Mouse (Mus musculus) adipocyte (in vitro differentiated cells): ENCODE results near the gene Xrcc2.

ENCODE experiments used
- DNase-seq: peaks from one replicate; pipeline ENCODE4 v3.0.0-alpha.2; 2016; ENCODE audit warnings: low spot score

The Xrcc2 gene

DNA sequence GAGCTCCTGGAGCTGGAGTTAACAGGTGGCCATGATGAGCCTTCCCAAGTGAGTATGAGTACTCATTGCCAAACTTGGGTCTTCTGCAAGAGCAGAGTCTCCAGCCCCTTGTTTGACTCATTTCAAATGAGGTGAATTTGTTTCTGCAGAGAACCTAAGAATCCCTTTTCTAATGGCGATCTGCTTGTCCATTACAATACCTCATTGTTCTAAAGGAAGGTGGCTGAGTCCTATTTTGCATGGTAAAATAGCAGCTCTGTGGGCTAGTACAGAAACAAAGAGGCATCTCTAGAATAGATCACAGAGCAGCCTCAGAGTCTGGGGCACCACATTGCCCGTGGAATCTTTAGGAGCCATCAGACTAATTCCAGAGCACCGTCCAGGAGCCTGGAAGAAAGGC is 34.6 kb downstream of the Xrcc2 start:
- DNase-seq, result no peak

DNA sequence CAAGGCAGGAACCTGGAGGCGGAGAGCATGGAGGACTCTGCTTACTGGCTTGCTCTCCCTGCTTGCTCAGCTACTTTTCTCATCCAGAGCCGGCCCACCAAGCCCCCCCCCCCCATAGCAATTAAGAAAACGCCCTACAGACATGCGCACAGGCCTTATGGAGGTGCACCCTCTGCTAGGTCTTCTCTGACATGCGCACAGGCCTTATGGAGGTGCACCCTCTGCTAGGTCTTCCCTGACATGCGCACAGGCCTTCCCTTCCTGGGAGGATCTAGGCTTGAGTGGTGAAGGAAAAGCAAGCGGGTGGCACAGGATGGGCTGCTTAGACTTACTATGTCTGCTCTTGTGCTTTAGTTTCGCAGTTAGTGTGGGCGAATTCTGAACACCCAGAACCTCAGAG is 37.3 kb downstream of the Xrcc2 start:
- no peak for DNase-seq

DNA sequence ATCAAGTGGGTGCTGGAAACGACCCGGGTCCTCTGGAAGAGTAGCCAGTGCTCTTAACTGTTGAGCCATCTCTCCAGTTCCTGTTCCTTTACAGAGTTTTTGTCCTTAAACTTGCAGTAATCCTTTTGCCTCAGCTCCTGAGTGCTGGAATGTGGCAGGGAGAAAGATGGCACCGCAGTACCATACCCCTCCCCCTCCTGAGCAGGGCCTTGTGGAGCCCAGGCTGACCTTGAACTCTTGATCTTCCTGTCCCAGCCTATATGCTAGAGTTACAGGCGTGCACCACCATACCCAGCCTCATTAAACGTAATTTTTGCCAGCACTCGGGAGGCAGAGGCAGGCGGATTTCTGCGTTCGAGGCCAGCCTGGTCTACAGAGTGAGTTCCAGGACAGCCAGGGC is 38.9 kb downstream of the Xrcc2 start:
- no peak for DNase-seq

DNA sequence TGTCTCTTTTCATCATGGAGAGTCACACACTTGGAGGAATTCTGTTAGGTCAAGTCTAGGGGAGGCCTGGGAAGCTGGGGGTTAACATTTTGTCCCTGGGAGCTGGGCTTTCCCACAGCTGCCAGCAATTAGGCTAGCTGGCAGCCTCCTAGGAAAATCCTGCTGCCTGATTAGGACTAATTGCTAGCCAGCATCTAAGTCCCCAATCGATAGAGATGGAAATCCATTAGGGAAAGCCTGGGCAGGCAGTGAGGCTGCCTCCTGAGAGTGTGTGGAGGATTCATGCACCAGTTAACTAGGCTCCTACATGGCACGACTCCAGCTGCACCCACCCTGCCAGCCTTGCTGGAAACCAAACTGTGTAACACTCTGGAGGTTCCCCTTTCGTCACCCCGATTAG is 39.5 kb downstream of the Xrcc2 start:
- DNase-seq, result no peak

DNA sequence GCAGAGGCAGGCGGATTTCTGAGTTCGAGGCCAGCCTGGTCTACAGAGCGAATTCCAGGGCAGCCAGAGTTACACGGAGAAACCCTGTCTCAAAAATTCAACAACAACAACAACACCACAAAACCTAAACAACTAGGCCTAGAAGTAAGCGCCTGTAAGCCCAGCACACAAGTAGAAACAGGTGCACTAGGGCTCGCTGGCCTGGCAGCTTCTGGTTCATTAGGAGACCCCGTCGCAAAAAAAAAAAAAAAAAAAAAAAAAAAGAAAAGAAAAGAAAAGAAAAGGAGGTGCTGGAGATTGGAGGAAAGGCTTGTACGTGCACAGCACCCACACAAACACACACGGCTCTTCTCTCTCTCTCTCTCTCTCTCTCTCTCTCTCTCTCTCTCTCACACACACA is 40.1 kb downstream of the Xrcc2 start:
- no peak for DNase-seq

DNA sequence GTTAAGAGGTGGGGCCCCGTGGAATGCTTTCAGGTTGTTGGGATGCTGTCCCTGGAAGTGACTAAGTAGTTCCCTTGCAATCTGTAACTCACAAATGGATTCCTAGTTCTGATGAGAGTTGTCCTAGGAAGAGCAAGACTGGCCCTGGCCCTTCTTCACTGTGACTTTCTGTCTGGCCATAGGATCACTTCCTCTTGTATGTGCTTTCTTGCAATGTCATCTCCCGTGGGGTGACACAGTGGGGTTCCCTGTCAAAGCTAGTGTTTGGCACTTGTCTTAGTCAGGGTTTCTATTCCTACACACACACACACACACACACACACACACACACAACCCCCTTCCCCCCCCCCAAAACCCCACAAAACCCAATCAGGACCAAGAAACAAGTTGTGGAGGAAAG is 42.5 kb downstream of the Xrcc2 start:
- no peak for DNase-seq

DNA sequence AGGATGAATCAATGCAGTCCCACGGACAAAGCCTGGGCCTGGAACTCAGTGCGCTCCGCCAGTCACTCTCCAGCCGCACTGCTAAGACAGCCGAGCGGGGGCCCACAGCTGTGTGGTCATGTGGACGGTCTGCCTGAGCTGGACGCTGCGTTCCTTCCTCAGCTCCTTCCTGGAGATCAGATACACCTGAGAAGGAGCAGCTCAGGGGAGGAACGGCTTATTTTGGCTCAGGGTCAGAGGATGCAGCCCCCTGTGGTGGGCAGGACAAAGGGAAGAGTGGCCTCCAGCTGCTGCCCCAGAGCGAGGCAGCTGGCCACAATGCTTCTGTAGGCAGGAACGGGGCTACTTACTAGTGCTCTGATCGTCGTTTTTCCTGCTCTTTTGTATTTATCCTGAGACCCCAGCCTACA is 51.0 kb downstream of the Xrcc2 start:
- DNase-seq, result no peak

DNA sequence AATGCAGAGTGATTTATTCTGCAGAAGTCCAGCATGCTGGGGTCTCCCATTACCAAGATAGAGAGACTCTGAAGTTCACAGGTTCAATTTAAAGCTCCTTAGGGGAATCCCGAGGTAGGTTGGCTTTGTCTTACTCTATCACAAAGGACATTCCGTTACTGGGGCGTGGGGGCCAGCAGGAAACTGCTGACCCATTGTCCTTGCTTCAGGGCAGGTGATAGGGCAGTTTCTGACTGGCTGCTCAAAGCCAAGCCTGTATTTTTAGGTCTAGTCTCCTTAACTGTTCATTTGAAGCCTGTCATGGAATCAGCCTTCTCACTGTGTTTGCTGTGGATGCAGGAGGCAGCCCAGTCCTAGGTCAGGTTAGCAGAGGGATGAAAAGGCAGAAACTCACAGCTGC is 52.2 kb downstream of the Xrcc2 start:
- no peak for DNase-seq

DNA sequence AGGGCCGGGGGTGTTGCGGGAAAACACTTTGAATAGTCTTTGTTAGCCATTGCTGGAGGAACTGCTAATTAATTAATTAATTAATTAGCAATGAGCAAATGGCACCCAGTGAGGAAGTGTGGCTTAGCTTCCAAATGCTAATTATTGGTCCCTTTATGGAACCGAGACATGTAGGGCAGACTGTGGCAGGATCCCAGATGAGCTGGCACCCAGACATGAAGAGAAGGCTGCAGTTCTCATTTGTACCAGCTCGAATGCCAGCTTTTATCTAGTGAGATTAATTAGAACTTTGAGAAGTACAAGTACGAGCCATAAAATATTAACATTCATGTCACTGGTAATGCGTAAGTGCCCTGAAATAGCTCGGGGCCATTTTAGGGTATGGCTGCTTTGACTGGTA is 53.2 kb downstream of the Xrcc2 start:
- DNase-seq, result no peak

DNA sequence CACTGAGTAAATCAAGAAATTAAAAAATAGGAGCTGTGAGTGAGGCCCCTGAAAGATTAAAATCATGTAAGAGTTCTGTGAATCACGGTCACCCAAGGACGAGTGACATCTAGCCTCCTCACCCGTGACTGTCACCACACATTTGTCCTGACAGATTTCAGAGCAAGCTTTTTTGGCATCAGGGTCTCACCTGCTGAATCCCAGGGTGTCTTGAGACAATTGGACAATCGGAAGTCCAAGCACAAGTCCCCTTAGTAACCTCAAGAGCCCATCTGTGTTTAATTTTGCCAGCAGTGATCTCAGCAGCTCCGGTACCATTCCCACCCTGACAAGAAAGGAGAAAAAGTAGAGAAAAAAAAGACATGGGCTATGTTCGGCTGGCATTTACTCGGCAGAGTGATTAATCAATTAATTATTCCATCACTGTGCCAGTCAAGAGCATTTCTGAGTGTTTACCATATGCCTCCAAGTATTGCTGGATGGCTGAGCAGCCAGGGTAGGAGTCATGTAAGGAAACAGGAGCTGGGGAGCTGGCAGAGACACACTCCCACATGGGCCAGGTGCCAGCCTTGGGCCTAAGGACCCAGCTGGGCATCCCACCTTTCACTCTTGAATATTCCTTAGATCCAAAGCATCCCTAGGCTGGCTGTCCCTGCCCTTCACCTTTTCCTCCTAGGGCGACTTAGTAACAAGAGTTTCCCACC is 59.8 kb downstream of the Xrcc2 start:
- DNase-seq, result no peak

DNA sequence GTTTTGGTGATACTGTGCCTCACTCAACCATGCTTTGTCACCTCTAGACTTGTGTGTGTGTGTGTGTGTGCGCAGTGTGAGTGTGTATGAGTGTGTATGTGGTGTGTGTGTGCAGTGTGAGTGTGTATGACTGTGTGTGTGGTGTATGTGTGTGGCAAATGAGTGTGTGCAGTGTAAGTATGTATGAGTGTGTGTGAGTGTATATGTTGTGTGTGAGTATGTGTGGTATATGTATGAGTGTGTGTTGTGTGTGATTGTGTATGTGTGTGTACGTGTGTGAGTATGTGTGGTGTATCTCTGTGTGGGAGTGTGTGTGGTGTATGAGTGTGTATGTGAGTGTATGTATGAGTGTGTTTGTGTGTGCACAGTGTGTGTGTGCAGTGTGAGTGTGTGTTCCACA is 61.1 kb downstream of the Xrcc2 start:
- DNase-seq, result no peak

DNA sequence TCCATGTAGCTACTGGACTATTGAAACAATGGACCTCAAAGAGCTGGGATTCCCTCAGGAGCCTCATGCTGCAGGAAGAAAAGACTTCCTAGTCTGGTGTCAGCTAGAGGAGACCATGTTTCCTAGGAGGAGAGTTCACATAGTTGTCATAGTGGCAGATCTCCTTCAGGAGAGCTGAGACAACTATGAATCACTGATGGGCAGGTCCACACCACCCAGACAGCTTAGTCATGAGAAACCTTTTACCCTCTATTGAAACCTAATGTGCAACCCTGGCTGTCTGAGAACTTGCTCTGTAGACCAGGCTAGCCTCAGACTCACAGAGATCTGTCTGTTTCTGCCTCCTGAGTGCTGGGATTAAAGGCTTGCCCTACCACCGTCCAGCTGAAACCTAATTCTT is 62.9 kb downstream of the Xrcc2 start:
- DNase-seq, result no peak
